Mouse (Mus musculus): Measurements from ENCODE around the gene Map2k7.
A peak's percentile ranks its signal among the peaks of the same experiment; 100 is the strongest.
"Not testable (repeated sequence)": the region's sequence is repeated elsewhere in the genome, so short reads cannot be mapped to it uniquely, and the experiment has no call there.

Map2k7 gene

GRCm38 (mm10) chr8:4226739-4227347 is 11.7 kb upstream of the Map2k7 start, which contains the start of gene Lrrc8e:
Gene Lrrc8e (plus strand): TSS chr8:4226827.
- no peak for DNase-seq

- DNase-seq, result no peak
Observed at GRCm38 (mm10) chr8:4227919-4228318, 10.6 kb upstream of the Map2k7 start.

- DNase-seq, result no peak
Observed at GRCm38 (mm10) chr8:4229784-4230183, 8.8 kb upstream of the Map2k7 start.

GRCm38 (mm10) chr8:4230612-4231351 is 7.8 kb upstream of the Map2k7 start:
- DNase-seq, result no peak

- DNase-seq, result no peak
Observed at GRCm38 (mm10) chr8:4237814-4238433, 616 bp upstream of the Map2k7 start.

GRCm38 (mm10) chr8:4239193-4239890 is 802 bp downstream of the Map2k7 start:
- no peak for DNase-seq

- no peak for DNase-seq
Observed at GRCm38 (mm10) chr8:4245061-4245460, 6.5 kb downstream of the Map2k7 start.

GRCm38 (mm10) chr8:4245737-4246136 is 7.2 kb downstream of the Map2k7 start:
- no peak for DNase-seq

GRCm38 (mm10) chr8:4247241-4247640 is 8.7 kb downstream of the Map2k7 start:
- DNase-seq, result no peak

- no peak for DNase-seq
Observed at GRCm38 (mm10) chr8:4247951-4248540, 9.5 kb downstream of the Map2k7 start, which contains the start of gene Tgfbr3l. Gene Tgfbr3l (plus strand): TSS chr8:4248214.

- DNase-seq, result no peak
Observed at GRCm38 (mm10) chr8:4249213-4249612, 10.7 kb downstream of the Map2k7 start.

- DNase-seq, result peak; percentile 85
Observed at GRCm38 (mm10) chr8:4250306-4250970, 11.9 kb downstream of the Map2k7 start.

GRCm38 (mm10) chr8:4252116-4252760 is 13.7 kb downstream of the Map2k7 start:
- DNase-seq, result no peak

- peak; percentile 95 for DNase-seq
Observed at GRCm38 (mm10) chr8:4252934-4253841, 14.6 kb downstream of the Map2k7 start, which contains the start of gene Snapc2. Gene Snapc2 (plus strand): TSS chr8:4253080.

GRCm38 (mm10) chr8:4254001-4254400 is 15.5 kb downstream of the Map2k7 start:
- no peak for DNase-seq

GRCm38 (mm10) chr8:4255471-4255870 is 16.9 kb downstream of the Map2k7 start:
- not testable (repeated sequence) for DNase-seq

- DNase-seq, result peak; percentile 84
Observed at GRCm38 (mm10) chr8:4256911-4257310, 18.4 kb downstream of the Map2k7 start.

GRCm38 (mm10) chr8:4257350-4257749 is 18.8 kb downstream of the Map2k7 start:
- no peak for DNase-seq

- DNase-seq, result peak; percentile 80
Observed at GRCm38 (mm10) chr8:4258233-4258632, 19.7 kb downstream of the Map2k7 start.

GRCm38 (mm10) chr8:4258678-4259077 is 20.1 kb downstream of the Map2k7 start:
- peak; percentile 62 for DNase-seq

Data from right cerebral cortex, postnatal 25 days (tissue).